Mouse (Mus musculus): ENCODE measurements around the gene Fam155a. TPM values are rescaled to one million over a fixed set of nuclear protein-coding genes. Genes with fewer than 3 reads are reported as not detected.
"Not testable (repeated sequence)": the region's sequence is repeated elsewhere in the genome, so short reads cannot be mapped to it uniquely, and the experiment has no call there.

Fam155a gene
- total RNA-seq, 2 experiments from 2014 or later = not detected

DNA sequence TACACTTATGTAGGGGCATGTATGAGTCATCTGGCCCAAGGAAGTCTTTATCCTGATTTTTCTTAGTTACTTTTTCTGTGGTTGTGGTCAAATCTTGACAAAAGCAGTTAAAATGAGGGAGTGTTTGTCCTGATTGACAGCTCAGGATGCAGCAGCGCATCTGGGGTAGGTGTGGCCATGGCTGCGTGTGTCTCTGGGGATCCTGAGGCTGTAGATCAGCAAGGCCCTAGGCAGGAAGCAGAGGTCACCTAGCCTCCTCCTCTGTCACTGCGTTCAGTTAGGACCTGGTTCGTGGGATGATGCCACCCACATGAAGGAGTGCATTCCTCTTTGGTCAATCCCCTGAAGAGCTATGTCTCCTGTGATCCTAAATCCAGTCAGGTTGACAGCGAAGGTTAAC lies 362.5 kb downstream of the Fam155a start:
- intact Hi-C loops (cut with DNase I) = no loop called here
- DNase-seq = no peak

DNA sequence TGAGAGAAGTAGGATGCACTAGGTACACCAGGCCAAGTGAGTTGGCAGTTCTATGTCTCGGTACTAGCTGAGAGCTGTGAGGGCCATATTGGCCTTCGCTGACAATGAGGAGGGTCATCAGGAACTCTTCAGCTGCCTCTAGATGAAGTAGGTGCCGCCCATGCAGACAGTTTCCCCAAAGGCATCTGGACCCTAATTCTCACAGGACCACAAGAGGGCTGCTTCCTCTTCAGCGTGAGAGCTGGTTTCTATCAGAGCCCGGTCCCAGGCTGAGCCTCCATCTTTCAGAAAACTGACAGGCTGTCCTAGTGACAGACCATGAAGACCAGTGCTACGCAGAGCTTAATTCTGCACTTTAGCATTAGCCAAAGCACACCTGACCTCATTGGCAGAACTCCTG lies 364.8 kb downstream of the Fam155a start:
- DNase-seq = no peak
- intact Hi-C loops (cut with DNase I) = no loop called here

DNA sequence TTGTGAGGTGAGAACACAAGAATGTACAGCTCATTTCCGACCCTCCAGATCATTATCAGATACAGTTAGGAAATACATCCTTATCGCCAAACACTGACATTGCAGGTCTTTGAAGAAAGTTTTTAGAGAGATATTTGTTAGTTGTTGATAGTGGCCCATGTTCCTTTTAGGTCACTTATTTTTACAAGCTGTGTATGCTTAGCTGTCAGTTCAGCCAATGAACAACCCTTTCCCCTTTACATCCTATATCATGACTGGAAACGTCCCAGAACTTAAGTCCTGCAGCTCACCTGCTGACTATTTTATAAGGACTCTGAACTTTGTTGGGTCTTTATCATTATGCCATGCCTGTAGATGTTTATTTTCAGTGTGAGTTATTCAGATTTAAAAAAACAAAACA lies 366.3 kb downstream of the Fam155a start:
- DNase-seq = no peak
- intact Hi-C loops (cut with DNase I) = no loop called here

DNA sequence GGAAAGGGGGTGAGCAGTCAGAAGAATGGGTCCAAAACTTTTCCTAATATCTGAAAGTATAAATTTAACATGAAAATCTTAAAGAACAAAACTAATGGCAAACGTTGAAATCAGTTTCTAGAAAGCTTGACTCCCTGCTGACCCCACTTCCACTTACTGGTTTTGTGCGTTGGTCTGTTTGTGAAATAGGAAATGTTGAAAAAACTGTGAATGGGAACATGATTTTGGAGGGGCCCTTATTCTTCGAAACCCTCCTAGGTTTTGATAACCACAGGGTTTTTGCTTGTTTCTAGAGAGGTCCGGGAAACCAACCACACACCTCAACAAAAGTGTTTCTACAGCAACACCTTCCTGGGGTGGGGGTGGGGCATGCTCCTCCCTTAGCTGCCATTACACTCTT lies 368.6 kb downstream of the Fam155a start:
- intact Hi-C loops (cut with DNase I) = no loop called here
- DNase-seq = no peak

DNA sequence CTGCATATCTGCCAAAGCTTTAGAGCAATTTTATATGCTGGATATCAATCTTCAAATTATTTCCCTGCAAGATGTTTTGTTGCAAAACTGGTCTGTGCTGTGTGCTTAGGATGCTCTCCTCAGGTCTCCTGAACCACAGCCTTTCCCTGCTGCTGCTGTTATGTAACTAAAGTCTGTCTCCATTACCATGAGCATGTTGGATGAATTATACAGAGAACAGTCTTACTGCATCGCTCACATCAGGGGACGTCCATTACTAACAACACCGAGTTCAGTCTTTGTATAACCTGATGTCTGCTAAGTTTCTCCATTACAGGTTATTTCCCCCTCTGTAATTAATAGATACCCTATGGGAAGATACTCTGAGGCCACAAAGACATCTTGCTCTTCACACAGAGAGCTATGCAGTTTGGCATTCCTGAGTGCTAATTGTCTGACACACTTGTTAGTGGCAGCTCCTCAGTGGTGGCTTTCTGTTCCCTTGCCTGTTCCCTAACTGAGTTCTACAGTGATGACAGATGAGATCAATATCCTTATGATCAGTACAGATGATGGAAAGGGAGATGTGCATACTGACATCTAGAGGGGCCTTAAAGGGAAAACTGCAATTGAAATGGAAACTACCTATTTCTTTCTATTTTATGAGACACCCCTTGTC lies 372.2 kb downstream of the Fam155a start:
- no peak for DNase-seq
- intact Hi-C loops (cut with DNase I) = no loop called here

DNA sequence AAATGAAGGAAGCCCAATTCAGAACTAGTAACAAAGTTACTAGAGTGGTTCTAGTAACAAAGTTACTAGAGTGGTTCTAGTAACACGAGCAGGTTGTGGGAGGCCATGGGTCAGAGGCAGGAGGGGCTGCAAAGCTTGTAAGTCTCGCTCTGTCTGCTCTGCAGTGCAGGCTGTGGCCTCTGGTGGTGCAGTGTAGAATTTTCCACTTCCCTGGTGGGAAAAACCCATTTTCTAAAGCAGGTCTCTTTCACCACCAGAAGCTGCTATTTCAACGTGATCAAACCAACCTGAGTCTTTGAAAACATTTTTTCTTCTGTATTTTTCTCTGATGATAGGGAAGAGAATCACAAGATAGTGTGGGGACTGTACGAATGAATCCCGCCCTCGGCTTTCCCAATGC lies 372.9 kb downstream of the Fam155a start:
- intact Hi-C loops (cut with DNase I) = no loop called here
- DNase-seq = no peak

DNA sequence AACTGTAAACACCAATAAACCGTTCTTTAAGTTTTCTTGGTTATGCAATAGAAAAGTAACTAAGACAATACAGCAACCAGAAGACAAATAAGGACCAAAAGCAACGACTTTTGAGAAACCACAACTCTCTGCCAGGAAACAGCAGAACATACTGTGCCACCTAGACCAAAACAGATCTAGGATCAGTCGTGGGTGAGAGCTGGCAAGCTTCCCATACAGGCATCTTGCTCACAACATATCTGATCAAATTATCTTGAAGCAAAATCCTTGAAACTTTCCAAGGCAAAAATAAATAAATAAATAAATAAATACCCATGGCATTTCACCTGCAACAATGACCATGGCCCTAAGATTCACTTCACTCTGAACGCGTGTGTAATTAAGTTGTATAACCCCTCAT lies 376.3 kb downstream of the Fam155a start:
- DNase-seq = no peak
- intact Hi-C loops (cut with DNase I) = no loop called here

DNA sequence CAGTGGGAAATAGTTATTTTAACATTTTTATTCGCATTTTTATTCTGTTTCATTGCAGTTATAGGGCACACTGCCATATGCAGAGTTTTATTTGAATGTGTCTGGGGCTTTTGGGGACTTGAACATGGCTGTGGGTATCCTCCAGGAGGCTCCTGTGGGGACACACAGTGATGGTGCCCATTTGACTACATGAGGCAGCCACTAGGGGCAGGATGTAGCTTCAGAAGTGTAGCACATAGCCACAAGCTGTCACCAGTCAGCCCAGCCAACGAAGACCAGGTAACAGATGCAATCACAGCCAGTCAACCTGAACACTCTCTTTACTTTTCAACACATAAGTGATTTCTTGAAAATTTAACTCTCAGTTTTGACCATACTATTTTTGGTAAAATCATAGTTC lies 377.7 kb downstream of the Fam155a start:
- no peak for DNase-seq
- intact Hi-C loops (cut with DNase I) = no loop called here

DNA sequence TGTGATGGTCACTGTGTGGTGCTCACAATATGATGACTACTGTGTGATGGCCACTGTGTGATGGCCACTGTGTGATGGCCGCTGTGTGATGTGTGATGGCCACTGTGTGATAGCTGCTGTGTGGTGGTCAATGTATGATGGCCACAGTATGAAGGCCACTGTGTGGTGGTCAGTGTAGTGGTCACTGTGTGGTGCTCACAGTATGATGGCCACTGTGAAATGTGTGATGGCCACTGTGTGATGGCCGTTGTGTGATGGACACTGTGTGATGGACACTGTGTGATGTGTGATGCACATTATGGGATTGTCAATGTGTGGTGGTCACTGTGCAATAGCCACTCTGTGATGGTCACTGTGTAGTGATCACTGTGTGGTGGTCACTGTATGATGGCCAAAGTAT lies 380.7 kb downstream of the Fam155a start:
- intact Hi-C loops (cut with DNase I); DNase-seq: not testable (repeated sequence)

DNA sequence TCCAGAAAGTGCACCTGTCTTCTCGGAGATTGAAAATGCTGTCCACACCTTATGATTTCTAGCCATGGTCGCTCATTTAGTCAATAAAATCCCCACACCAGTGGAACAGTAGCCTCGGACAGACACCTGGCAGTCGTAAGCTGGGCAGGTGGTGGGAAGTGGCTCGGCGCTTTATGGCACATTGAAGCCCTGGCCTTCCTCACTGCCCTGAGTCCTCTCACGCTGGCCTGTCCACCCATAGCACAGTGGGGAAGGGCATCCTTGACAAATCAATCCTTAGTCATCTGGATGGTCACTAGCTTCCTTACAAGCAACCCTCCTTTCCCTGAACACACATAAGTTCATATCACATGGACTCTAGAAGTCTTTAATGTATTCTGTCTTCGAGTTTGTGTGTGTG lies 401.8 kb downstream of the Fam155a start:
- intact Hi-C loops (cut with DNase I) = no loop called here
- no peak for DNase-seq

DNA sequence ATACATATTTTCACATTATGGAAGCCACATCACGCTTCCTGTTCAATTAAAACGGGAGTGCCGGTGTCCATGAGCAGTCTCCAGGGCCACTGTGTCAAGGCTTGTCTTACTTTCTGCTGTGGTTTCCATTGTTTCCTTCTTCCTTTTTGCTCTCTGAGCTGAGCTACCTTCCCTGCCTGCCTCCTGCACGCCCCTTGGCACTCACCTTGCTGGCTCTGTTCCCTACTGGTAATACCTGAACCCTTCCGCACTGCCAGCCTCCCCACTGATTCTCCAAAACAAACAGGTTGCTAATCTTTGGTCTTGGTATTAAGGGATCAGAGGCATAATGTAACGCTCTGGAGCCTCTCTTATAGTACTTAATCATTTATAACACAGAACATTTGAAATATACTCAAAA lies 403.2 kb downstream of the Fam155a start:
- no peak for DNase-seq
- intact Hi-C loops (cut with DNase I) = no loop called here

DNA sequence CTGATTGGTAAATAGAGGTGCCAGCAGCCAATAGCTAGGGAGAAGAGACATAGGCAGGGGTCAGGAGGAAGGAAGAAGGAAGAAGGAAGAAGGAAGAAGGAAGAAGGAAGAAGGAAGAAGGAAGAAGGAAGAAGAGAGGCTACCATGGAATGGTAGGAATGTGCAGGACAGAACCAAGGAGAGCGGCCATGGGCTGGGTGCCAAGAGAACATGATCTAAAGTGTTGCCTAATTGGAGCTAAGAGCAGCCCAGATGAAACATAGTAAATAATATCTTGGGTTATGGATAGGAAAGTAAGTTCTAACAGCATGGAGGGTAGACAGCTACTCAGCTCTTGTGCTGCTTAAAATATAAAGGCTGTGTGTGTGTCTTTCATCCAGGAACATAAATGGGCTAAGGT lies 405.6 kb downstream of the Fam155a start:
- intact Hi-C loops (cut with DNase I) = no loop called here

DNA sequence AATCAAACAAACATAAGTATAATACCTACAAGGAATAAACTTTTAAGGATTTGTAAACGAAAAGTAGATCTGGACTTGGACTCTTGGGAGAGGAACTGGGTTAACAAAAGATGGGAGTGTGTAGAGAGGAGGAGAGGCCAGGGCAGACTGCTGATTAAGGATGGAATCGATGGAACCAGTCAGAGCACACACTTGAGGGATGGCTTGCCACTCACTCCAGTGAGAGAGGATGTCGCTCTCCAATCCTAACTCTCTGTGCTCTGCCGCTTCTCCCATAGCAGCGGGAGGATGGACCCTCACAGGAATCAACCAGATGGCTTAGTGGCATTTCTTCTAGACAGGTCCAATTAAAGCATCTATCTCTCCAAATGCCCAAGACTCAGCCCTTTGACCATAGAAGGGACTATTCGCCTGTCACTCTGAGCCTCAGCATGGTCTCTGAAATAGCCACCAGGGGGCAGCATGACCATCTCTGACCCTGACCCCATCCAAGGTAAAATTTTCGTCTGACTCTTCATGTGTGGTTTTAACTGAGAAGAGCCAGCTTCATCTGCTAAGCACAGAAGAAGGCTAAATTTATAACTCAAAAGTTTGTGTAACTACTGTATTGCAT lies 422.3 kb downstream of the Fam155a start:
- peak; percentile 8 to 47 for DNase-seq
- intact Hi-C loops (cut with DNase I) = loop anchor here (5.0 kb wide), 2 partner anchors 234 to 589 kb away; no protein-coding TSS in a partner anchor

More for the DNA sequence above, 405.6 kb downstream of the Fam155a start:
- peak in 1 of 2 experiments; percentile 13 for DNase-seq

DNA sequence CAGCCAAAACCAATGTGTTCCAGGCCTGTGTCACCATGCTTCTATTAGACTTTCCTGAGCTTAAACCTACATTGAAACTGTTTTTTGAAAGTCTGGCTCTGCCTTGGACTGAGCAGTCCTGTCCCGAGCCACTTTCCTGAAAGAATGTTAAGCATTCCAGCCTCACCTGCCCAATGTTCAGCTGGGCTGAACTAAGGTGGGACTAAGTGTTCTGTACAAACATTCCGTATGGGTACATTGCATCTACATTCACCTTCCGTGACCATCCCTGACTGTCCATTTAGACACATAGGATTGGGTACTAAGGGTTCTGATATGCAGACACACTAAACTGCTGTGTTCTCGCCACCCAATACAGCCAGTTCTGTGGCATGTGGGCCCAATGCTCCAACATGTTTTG lies 423.8 kb downstream of the Fam155a start:
- intact Hi-C loops (cut with DNase I) = loop anchor here (5.0 kb wide), 2 partner anchors 235 to 590 kb away; no protein-coding TSS in a partner anchor
- no peak for DNase-seq

DNA sequence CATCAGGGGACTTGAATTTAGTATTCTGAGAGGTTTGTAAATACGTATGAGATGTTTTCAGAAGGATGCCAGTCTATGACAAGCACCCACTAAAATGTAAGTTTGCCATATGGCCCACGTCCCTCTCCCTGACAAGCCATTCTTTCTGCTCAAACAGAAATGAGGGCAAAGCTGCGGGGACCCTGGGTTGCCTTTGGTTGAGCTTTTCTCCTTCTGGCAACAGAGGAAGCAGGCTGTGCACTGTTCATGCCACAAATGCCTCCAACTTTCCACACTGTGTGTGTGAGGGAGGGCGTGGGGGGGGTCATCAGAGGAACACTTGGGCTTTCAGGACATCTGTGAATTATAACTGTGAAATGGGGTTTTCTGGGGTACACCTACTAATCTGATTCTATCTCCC lies 426.8 kb downstream of the Fam155a start:
- no peak for DNase-seq
- intact Hi-C loops (cut with DNase I) = no loop called here

DNA sequence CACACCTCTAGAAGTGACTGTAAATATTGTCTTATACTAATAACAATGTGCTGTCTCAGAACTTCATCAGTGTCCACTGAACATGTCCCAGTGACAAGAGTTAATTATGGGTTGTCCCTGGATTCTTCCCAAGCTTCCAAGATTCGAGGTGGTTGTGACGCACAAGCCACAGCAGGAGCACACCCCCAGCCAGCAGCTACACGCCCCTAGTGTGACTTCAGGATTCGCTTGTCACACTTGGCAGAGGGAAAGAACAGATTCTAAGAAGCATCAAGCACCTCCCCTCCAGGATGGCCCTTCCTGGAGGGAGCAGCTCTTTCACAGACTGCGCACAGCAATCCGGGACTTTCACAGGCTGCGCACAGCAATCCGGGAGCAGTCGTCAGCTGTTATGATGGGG lies 428.0 kb downstream of the Fam155a start:
- DNase-seq = no peak
- intact Hi-C loops (cut with DNase I) = no loop called here

DNA sequence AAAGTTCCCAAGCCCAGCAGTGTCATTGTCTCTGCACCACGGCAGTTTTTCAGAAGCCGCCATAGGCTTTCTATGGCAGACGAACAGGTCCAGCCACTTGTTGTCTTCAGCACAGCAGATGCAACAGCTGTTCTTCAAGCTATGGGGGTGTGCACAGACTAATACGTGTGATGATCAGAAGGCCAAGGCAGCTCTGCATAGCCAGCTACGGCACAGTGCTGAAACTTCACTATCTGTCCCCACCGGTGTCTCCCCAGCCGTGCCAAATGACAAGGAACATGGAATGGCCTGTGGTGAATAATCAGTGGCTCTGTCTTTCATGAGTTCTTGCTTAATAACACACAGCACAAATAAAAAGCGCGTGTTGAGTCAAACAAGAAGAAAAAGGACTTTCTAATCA lies 428.4 kb downstream of the Fam155a start:
- intact Hi-C loops (cut with DNase I) = no loop called here
- DNase-seq = no peak

DNA sequence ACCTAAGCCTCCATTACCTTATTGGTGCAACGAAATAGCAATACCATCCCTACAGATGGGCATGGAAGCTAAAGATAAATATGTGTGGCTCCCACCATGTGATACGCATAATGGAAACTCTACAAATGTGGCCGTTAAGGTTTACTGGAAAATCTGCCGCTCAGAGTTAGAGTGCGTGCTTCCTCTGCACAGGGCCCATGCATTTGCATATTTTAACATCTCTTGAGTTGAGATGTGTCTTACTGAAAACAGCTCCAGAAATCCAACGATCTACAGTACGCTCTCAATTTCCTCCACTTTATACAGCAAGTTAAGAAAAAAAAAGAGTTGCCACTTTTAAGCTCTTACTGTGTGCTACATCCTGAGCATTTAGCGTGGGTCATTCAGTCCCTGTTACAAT lies 433.1 kb downstream of the Fam155a start:
- intact Hi-C loops (cut with DNase I) = no loop called here
- no peak for DNase-seq

DNA sequence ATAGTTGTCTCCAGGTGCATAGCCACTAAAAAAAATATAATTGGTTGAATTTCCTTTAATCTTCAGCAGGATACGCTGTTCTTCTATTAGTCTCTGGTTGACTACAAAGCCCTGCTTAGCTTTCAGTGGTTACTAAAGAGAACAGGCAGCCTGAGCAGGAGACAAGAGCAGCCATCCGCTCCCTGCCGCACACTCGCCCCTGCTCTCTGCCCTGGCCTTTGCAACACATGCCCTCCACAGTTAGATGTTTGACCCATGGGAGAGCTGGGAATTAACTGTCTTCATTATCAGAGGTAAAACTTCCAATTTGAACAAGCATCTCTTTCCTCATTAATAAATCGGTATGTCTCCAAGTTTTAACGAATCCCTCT lies 435.0 kb downstream of the Fam155a start:
- intact Hi-C loops (cut with DNase I) = no loop called here
- no peak for DNase-seq

DNA sequence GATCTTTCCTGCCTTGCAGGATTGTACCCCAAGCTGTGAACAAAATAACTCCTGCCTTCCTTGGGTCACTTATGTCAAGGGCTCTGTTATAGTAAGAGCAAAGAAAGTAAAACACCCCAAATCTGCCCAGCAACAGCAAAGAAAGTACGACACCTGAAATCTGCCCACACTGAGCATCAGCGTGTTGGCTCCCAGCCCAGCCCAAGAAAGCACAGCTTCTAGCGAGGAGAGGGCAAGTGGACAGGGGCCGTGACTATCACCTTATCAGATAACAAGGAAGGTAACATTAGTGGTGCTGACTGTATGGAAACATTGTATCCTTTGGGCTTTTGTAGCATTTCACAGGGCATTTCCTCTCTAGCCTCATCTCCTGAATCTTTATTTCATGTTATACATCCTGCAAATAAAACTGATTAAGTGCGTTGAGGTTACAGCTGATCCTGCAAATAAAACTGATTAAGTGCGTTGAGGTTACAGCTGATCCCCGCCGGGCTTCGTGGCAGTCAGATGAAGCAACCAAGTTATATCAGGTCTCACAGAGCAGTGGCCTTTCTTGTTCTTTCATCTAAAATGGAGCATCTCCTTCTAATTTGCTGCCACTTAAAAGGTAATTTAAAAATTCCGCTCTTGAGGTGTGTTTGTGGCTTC lies 435.6 kb downstream of the Fam155a start:
- no peak for DNase-seq
- intact Hi-C loops (cut with DNase I) = no loop called here

DNA sequence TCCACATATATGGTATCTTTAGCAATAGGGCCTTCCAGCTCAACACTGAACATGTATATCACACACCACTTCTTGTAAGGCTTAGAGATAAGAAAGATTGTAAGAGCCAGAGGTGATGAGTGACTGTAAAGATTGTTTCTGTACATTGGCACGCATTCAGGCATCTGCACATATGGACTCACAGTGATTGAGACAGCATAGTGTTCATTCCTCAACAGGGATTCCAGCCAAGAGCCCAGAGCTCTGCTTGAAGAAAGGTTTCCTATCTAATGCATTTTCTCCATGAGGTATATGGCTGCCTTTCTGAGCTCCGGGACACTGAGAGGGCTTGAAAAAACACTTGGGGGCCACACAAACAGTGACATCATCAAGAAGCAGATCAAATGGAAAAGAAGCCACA lies 438.2 kb downstream of the Fam155a start:
- intact Hi-C loops (cut with DNase I) = no loop called here
- DNase-seq = no peak

DNA sequence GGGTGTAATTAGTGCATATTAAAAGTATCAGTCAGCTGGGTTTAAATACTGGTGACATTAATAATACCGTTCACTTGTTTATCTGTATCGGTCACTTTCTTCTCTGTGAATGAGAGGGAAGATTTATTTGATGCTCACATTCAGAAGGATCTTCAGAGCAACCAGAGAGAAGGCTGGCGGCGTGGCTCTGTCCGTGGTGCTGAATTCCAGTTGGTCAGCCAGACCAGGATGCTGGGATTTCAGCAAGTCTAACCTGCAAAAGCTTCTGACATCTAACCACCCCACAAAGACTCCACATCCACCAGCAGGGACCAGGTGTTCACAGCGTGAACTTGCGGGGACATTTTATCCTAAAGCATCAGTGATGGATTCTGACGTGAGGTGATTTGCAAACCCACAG lies 461.5 kb downstream of the Fam155a start:
- intact Hi-C loops (cut with DNase I) = no loop called here
- DNase-seq = peak; percentile 25 to 49

All from heart, postnatal 10 days (tissue).